Mouse (Mus musculus) retina, adult 2 months (tissue): ENCODE data around the gene Dennd4a.

ENCODE experiments used
- DNase-seq: peaks from one replicate; pipeline ENCODE4 v3.0.0-alpha.2; 2012; ENCODE audit warnings: low read depth, low spot score

Gene Dennd4a

GRCm38 (mm10) chr9:64790673-64791660 lies 20.2 kb upstream of the Dennd4a start:
- DNase-seq, result no peak

DNA sequence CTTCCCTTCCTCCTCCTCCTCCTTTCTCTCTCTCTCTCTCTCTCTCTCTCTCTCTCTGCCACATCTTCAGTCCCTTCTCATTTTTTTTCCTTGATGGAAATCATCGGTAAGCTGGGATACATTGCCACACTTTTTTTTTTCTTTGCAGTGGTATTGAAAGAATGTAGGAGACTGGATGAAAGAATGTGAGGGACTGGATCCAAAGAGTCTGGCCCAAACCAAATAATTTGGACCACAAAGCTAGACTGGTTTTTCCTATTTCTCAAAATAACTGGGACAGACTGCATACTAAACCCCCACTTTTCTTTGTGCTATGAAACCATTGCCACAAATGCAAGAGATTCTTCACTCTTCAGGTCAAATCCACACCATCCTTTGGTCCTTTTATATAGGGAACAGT lies 19.5 kb upstream of the Dennd4a start:
- DNase-seq, result no peak

- no peak for DNase-seq
Observed at GRCm38 (mm10) chr9:64792379-64793274, 18.5 kb upstream of the Dennd4a start.

DNA sequence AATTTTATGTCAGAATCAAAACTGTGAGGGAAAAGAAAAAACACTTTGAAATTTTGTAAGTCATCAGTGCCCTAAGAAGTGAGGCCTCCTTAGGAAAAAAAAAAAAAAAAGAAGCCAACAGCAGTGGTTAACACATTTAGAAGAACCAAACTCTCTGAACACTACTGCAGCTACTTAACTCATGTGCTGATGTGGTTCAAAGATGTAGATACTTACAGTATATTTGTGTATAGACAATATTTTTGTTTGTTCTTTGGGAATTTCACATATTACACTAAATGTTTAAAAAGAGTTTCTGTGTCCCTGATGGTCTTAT lies 17.9 kb upstream of the Dennd4a start:
- no peak for DNase-seq

GRCm38 (mm10) chr9:64793794-64794193 lies 17.3 kb upstream of the Dennd4a start:
- DNase-seq, result no peak

DNA sequence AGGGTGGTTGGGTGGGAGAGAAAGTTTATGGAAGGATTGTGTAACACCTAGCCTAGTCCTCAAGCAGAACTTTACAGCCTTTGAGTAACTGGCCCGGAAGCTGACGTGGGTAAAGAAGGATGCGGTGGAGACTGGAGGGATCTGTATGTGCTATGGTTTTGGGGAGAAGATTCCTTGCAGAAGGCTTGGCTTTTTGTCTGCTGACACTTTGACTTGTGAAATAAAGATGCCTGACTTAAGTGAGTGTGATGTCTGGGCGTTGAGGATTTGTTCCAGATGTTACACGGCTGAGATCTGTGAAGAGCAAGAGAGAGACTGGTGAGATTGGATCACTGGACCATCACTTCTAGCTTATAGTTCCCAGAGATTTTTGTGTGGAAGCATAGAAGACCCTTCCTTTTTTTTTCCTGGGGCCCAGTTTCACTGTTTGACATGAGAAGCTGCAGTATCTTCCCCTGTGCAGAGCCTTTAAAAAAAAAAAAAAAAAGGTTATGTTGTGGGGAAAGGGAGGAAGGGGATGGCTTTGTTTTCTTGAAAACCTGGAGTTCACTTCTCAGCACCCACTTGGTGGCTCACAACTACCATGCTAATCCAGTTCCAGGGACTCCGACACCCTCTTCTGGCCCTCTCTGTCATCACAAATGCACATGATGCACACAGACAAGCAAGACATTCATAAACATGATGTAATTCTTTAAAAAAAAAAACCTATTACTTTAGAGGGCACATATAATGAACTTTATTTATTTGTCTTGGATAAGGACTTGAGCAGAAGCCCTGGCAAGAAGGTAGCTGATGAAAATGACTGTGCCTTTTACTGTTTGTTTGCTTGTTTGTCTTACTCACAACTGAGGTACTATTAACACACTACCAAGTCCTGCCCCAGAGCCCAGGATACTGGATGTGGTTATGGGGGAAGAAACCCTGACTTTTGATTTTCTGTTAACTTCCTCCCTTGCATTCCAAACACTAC lies 16.4 kb upstream of the Dennd4a start:
- no peak for DNase-seq

DNA sequence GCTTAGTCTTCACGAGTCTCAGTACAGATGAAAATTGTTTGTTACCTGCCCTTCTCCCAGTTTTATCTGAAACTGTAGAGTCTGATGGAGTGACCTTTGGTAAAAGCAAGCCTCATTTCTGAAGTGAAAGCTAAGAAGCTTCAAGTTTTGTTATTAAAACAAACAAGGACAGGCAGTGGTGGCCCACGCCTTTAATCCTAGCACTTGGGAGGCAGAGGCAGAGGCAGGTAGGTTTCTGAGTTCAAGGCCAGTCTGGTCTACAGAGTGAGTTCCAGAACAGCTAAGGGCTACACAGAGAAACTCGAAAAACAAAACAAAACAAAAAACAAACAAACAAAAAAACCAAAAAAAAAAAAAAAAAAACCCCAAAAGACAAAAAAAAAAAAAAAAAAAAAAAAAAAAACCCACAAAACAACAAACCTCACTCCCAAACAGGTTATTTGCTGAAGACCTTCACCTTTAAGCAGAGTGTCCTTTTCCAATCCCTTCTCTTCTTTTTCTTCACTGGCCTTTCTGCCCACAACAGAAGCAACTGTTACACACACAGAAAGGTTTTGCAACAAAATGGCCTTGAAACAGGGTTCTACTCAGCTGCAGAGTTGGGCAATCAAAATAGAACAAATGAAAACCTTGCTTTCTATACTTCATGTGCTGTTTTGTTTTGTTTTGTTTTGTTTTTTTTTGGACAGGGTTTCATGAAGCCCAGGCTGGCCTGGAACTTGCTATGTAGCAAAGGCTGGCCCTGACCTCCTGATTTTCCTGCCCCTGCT lies 15.1 kb upstream of the Dennd4a start:
- DNase-seq, result no peak

GRCm38 (mm10) chr9:64797392-64797791 lies 13.7 kb upstream of the Dennd4a start:
- DNase-seq, result no peak

GRCm38 (mm10) chr9:64798099-64798498 lies 13.0 kb upstream of the Dennd4a start:
- DNase-seq, result no peak

- no peak for DNase-seq
Observed at GRCm38 (mm10) chr9:64798859-64799258, 12.3 kb upstream of the Dennd4a start.

- DNase-seq, result no peak
Observed at GRCm38 (mm10) chr9:64799504-64799903, 11.6 kb upstream of the Dennd4a start.

DNA sequence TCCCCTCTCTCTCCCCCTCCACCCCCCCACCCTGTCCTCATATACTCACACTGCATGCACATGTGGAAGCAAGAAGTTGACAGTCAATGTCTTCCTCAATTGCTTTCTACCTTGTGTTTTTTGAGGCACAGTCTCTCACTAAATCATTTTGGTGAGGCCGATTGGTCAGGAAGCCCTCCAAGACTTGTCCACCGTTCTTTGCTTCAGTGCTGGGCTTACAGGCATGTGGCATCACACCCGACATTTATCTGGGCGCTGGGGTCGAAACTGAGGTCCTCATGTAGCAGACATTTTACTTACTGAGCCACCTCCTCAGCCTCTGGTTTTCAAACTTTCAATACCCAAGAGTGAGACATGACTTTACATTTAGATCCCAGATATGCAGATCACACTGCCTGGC lies 8.6 kb upstream of the Dennd4a start:
- DNase-seq, result no peak

- DNase-seq, result no peak
Observed at GRCm38 (mm10) chr9:64803373-64804214, 7.5 kb upstream of the Dennd4a start.

DNA sequence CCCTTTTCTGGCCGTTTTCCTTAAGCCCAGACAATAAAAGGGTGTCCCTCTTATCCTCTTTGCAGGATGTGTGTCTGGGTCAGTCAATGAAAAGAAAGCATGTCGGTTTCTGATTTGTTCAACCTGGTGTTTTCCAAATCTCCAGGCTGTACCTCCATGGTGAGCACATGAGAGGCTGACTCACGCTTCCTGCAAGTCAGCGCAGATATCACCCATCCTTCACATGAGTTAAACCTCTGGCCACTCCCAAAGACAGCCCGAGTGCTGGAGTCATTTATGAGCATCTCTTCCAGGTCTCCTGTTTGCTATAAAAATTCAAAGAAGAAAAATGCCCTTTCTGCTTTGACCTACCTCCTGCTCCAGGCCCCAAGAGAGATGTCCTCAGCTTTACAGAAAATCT lies 5.3 kb upstream of the Dennd4a start:
- no peak for DNase-seq

- no peak for DNase-seq
Observed at GRCm38 (mm10) chr9:64806335-64807060, 4.6 kb upstream of the Dennd4a start.

DNA sequence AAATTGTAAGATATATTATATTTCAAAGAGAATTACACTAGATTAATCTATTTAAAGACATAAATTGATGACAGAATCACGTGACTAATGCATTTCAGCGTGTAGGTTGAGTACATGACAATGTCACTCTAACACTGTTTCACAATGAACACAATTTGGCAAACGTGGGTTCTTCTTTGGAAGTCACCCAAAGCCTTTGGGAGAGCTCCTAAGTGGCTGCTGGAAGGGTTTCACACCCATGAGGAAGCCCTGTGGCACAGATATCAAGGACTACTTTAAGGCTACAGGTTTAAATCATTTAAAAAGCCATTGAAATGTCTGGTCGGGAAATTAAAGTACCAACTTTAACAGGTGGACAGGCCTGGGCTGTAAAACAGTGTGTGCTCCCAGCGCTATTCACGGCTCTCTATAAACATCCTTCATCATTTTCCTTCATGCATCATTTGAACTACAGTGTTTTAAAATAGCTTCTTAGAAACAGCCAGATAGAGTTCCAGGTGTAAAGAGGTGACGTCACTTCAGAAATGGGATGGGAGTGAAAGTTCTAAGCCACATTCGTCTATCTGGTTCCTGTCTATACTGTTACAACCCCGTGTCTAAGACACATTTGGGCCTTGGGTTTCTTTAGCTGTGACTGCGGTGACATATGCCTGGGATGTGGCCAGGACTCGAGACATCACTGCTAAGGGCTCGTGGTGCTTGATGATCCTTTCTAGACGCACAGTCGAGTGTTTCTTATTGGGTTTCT lies 3.9 kb upstream of the Dennd4a start:
- no peak for DNase-seq

GRCm38 (mm10) chr9:64809851-64810250 lies 1.3 kb upstream of the Dennd4a start:
- DNase-seq, result no peak
